Mouse (Mus musculus): ENCODE results near the gene Ebf1.

The Ebf1 gene

DNA sequence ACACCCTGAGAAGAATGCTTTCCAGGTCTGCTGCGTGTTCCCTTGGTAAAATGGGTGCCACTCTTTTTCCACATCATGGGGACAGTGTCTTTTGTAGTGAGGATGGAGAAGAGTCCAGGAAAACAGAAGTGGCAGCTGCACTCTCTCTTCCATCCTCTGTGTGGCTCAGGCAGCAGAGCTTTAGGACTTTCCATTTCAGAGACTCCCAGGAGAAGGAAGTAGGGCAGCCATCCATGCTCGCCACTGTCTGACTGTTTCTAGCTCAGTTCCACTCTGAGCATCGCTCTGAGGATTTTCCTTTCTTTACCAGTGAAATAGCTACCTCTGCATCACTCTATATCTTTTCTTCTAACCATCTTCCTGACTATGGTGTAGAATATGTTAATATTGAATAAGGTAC lies 234.8 kb downstream of the Ebf1 start:
- Histone ChIP-seq H3K27me3 (ENCODE audit: control insufficient read depth, insufficient read depth, low read length, poor library complexity, severe bottlenecking) (no peaks in the 10 kb centered on the region), H3K36me3 (ENCODE audit: control insufficient read depth, insufficient read depth, low read length, poor library complexity, severe bottlenecking) (0 out of 2 replicates have a peak, but pooled peaks cover 5% of the 10 kb centered on the region)

DNA sequence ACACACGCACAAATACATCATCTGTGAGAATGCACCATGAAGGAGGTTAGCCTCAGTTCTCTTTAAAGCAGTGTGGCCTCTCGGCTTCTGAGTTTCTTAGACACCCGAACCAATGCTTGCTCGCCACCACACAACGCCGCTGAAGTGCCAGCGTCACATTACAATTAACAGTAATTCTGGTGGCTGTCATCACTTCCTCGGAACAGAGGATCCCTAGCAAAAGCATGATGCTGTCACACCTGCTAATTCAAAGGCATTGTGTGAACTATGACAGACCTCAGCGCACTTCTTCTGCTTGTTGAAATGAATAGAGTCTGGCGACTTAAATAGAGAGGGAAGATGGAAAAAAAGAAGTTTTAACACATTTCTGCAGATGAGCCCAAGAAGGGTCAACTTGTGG lies 235.8 kb downstream of the Ebf1 start:
- DNase-seq (ENCODE audit: low read depth, low spot score) = no peak
- H3K27me3 ChIP-seq (ENCODE audit: control insufficient read depth, insufficient read depth, low read length, poor library complexity, severe bottlenecking) = no peaks in the 10 kb centered on the region
- H3K36me3 ChIP-seq (ENCODE audit: control insufficient read depth, insufficient read depth, low read length, poor library complexity, severe bottlenecking) = 0 out of 2 replicates have a peak, but pooled peaks cover 5% of the 10 kb centered on the region

More for the DNA sequence above, 234.8 kb downstream of the Ebf1 start:
- DNase-seq (ENCODE audit: low read depth, low spot score) = no peak

DNA sequence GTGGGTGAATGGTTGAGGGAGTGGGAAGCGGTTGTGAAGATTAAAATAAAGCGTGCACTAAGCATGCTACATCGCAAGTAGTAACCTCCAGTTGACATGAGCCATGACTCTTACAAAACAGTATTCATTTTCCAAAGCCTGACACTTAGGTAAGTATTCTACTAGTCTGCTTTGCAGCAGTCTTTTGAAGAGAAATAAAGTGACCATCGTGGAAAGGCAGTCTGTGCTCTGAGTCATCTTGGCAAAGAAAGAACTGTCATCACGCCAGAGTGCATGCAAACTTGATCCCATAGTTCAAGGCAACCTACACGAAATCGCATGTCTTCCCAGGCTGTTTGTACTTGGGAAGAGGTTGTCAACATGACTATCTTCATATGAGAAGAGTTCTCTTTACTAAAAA lies 237.4 kb downstream of the Ebf1 start:
- Histone ChIP-seq H3K36me3 (ENCODE audit: control insufficient read depth, insufficient read depth, low read length, poor library complexity, severe bottlenecking) (0 out of 2 replicates have a peak, but pooled peaks cover 5% of the 10 kb centered on the region), H3K27me3 (ENCODE audit: control insufficient read depth, insufficient read depth, low read length, poor library complexity, severe bottlenecking) (no peaks in the 10 kb centered on the region)
- no peak for DNase-seq (ENCODE audit: low read depth, low spot score)

DNA sequence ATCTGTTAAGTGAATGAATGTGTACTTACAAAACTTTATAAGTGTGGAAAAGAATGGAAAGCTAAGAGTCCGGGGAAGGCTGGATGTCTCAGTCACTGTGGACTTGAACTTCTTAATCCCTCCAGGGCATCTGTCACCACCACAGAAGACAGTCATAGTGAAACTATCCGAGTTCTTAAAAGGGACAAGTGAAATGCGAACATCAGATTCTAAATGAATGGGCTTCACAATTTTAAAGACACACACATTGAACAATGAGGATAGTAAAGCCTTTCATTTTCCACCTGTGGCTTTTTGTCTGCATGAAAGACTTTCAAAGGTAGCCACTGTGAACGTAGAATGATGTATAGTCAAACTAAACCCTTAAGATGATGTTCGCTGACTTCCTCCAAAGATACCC lies 244.0 kb downstream of the Ebf1 start:
- DNase-seq (ENCODE audit: low read depth, low spot score) = no peak
- H3K36me3 ChIP-seq (ENCODE audit: control insufficient read depth, insufficient read depth, low read length, poor library complexity, severe bottlenecking) = peaks cover 3% of the 10 kb centered on the region; the same call in 1 of the 2 replicates
- no peaks in the 10 kb centered on the region for H3K27me3 ChIP-seq (ENCODE audit: control insufficient read depth, insufficient read depth, low read length, poor library complexity, severe bottlenecking)

DNA sequence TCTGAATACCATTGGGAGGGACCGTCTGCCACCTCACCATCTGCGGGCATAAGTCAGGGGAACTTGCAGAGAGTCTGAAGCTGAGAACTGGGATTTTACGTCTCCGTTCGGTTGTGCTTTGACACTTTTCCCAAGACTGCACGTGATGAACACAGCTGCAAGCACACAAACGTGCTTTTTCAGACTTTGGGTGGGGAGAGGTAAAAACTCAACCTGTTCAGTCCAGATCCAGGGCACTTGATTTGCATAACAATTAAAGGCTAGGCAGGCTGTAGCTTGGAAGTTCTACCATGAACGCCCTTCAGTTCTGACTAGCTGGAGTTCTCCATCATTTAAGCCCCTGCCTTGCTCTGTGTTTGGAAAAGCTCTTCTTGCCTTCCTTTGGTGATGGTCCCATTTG lies 246.8 kb downstream of the Ebf1 start:
- Histone ChIP-seq H3K36me3 (ENCODE audit: control insufficient read depth, insufficient read depth, low read length, poor library complexity, severe bottlenecking) (peaks cover 4% of the 10 kb centered on the region; the same call in 1 of the 2 replicates), H3K27me3 (ENCODE audit: control insufficient read depth, insufficient read depth, low read length, poor library complexity, severe bottlenecking) (no peaks in the 10 kb centered on the region)
- DNase-seq (ENCODE audit: low read depth, low spot score) = no peak

DNA sequence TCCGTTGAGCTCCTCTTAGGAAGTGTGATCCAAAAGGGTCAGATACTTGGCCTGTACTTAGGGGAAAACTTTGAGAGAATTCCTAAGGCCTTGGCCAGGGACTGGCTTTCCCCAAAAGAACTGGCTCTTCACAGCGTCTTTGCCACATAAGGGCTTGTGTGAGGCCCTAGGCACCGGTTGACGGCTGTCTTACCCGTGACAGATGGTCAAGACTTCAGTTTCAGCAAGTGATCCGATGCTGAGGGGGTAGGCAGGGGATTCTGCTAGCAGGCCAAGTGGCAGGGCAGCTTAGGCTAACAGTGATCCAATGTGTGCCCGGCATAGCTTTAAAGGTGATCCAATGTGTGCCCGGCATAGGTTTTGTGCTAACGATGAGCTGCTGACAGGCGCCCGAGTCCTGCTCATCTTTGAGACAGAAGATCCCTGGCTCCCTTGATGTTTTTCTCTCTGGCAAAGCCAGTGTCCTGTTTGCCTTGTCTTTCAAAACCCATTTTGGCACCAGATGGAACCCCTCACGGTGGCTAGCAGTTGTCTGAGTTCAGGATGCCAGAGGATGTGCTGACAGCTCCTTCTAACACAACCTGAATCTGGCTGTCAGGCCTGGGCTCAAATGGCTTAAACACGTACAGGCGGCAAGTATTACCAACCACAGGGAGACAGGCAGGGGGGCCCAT lies 249.5 kb downstream of the Ebf1 start:
- peaks cover 6% of the 10 kb centered on the region for H3K36me3 ChIP-seq (ENCODE audit: control insufficient read depth, insufficient read depth, low read length, poor library complexity, severe bottlenecking)
- no peak for DNase-seq (ENCODE audit: low read depth, low spot score)
- no peaks in the 10 kb centered on the region for H3K27me3 ChIP-seq (ENCODE audit: control insufficient read depth, insufficient read depth, low read length, poor library complexity, severe bottlenecking)

DNA sequence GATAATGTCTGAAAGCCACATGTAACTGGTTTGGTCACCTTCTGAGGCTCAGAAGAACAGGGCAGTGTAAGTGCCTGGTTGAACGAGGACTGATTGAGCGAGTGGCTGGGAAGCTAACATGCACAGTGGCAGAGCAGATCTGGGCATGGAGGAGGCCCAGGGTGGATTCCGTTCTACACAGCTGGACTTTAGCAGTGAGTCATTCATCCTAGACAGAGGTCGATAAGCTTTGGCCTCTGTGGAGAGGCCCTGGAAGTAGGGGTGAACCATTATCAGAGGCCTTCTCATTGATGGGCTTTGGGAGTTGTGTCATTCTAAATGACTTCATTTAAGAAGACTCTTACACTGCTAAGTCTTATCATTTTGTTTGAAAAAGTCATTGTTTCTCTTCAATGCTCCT lies 250.3 kb downstream of the Ebf1 start:
- no peak for DNase-seq (ENCODE audit: low read depth, low spot score)
- no peaks in the 10 kb centered on the region for H3K27me3 ChIP-seq (ENCODE audit: control insufficient read depth, insufficient read depth, low read length, poor library complexity, severe bottlenecking)

DNA sequence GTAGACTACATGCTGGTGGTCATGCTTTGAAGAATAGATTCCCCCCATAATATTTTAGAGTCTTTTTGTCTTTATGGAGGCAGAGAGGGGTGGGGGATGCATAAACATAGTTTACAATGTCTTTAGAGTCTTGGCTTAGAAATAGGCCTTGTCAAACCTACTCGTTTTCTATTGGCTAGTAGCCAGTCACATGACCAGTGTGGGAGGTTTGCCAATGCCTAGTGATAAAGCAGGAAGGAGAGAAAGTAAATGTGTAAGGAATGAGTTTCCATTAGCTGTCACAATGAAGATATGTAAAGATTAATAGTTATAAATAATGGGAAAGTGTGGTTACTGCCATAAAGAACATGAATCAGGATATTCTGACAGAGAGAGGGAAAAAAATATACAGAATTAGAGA lies 256.8 kb downstream of the Ebf1 start:
- H3K27me3 ChIP-seq (ENCODE audit: control insufficient read depth, insufficient read depth, low read length, poor library complexity, severe bottlenecking) = no peaks in the 10 kb centered on the region
- no peak for DNase-seq (ENCODE audit: low read depth, low spot score)

More for the DNA sequence above, 250.3 kb downstream of the Ebf1 start:
- peaks cover 11% of the 10 kb centered on the region for H3K36me3 ChIP-seq (ENCODE audit: control insufficient read depth, insufficient read depth, low read length, poor library complexity, severe bottlenecking)

DNA sequence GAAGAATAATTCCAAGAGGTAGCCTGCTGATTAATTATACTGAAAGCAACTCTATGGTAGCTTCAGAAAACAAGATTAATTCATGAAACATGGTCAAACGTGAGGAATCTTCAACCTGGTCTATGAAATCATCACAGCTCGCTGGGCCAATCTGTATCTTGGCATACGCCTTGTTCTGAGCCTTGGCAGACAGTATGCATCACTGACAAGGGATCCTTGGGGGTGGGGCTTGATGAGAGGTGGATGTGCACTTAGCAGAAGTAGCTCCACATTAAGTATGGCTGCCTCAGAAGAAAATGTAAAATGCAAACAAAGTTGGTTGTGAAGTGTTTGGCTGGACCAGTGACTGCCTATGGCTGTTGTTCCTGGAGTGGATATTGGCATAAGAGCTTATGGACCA lies 258.1 kb downstream of the Ebf1 start:
- H3K27me3 ChIP-seq (ENCODE audit: control insufficient read depth, insufficient read depth, low read length, poor library complexity, severe bottlenecking) = no peaks in the 10 kb centered on the region
- peaks cover 9% of the 10 kb centered on the region for H3K36me3 ChIP-seq (ENCODE audit: control insufficient read depth, insufficient read depth, low read length, poor library complexity, severe bottlenecking)
- no peak for DNase-seq (ENCODE audit: low read depth, low spot score)

More for the DNA sequence above, 256.8 kb downstream of the Ebf1 start:
- H3K36me3 ChIP-seq (ENCODE audit: control insufficient read depth, insufficient read depth, low read length, poor library complexity, severe bottlenecking) = peaks cover 14% of the 10 kb centered on the region

DNA sequence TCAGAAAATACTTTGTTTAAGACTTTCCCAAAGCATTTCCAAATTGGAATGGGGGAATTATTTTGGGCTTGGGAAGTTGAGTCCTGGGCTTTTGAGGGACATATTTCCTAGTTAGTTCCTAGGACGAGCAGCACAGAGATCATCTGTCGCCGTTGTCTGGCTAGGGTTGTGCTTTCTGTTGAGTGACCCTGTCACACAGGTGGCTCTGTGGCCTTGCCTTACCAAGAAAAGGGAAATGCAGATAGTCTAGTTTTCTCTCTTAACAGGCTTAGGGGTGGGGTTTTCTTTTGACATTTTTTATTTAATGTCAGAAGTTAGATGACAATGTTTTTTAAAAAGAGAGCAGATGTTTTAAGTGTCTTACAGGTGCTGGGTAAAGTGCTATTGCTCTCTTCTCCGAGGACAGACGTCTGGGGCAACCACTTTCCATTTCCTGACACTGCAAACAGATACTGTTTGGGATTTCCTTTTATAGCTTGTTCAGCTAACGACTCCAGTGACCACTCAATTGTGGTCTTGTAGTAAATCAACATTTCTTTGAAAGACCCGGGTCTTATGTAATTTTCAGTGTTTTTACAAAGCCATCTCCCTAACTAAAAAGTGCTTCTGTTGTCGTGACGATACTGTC lies 264.1 kb downstream of the Ebf1 start:
- DNase-seq (ENCODE audit: low read depth, low spot score) = peak; percentile 49

DNA sequence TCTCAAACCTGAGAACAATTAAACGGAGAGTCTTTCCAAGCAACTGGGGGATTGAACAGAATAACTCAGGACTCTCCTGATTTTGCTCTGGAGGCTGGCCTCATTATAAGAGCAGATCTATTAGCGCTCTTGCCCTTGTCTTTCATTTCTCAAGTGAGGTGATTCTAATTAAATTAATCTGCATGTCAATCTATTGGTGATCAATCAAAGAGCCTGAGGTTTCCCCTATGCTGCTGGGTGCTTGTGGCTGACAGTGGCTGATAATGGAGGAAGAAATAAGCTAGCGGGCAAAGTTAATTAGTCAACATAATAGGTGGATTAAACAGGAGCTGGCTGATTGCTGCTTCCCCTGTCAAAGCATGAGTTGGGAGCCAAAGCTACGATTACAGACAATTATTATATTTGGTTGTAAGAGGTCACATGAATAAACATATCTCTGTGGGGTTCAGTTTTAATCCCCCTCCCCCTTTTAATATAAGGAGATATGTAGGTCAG lies 265.4 kb downstream of the Ebf1 start:
- DNase-seq (ENCODE audit: low read depth, low spot score) = no peak
- Histone ChIP-seq H3K36me3 (ENCODE audit: control insufficient read depth, insufficient read depth, low read length, poor library complexity, severe bottlenecking) (peaks cover 15% of the 10 kb centered on the region), H3K27me3 (ENCODE audit: control insufficient read depth, insufficient read depth, low read length, poor library complexity, severe bottlenecking) (no peaks in the 10 kb centered on the region)

More for the DNA sequence above, 264.1 kb downstream of the Ebf1 start:
- H3K36me3 ChIP-seq (ENCODE audit: control insufficient read depth, insufficient read depth, low read length, poor library complexity, severe bottlenecking) = peaks cover 15% of the 10 kb centered on the region
- H3K27me3 ChIP-seq (ENCODE audit: control insufficient read depth, insufficient read depth, low read length, poor library complexity, severe bottlenecking) = no peaks in the 10 kb centered on the region

DNA sequence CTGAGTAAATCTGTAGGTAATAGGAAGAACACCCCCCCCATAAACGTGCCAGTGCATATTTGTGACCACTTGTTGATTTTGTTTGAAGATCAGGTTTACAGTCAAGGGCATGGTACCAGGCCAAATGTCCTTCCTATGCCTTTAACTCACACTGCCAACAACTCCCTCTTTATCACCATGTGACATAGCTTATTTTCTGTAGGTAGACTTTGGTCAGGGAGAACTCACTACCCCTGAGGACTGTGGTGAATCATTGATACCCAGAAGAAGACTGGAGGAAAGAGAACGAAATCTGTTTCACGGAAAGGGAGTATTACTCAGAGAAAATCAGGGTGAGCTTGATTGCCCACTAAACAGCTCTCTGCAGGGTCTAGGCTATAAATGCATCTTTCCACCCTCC lies 267.2 kb downstream of the Ebf1 start:
- Histone ChIP-seq H3K27me3 (ENCODE audit: control insufficient read depth, insufficient read depth, low read length, poor library complexity, severe bottlenecking) (no peaks in the 10 kb centered on the region), H3K36me3 (ENCODE audit: control insufficient read depth, insufficient read depth, low read length, poor library complexity, severe bottlenecking) (peaks cover 15% of the 10 kb centered on the region)
- no peak for DNase-seq (ENCODE audit: low read depth, low spot score)

DNA sequence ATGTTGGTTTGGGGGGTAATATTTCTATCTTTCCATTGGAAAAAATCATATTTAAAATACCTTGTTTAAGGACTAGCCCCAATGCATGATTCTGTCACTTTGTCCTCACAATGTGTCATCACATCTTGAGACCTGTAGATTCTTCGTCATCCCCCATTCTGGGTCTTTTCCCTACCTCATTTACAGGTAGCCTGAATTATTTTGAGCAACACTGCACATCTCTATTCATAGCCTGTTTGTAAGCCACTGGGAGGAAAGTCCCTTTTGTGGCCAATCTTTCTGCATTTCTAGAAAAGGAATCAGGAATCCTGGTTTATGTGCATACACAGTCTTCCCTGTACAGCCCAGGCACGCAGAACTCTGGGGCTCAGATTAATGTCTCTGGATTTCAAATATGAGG lies 269.8 kb downstream of the Ebf1 start:
- peaks cover 20% of the 10 kb centered on the region for H3K36me3 ChIP-seq (ENCODE audit: control insufficient read depth, insufficient read depth, low read length, poor library complexity, severe bottlenecking)
- no peaks in the 10 kb centered on the region for H3K27me3 ChIP-seq (ENCODE audit: control insufficient read depth, insufficient read depth, low read length, poor library complexity, severe bottlenecking)
- DNase-seq (ENCODE audit: low read depth, low spot score) = no peak

DNA sequence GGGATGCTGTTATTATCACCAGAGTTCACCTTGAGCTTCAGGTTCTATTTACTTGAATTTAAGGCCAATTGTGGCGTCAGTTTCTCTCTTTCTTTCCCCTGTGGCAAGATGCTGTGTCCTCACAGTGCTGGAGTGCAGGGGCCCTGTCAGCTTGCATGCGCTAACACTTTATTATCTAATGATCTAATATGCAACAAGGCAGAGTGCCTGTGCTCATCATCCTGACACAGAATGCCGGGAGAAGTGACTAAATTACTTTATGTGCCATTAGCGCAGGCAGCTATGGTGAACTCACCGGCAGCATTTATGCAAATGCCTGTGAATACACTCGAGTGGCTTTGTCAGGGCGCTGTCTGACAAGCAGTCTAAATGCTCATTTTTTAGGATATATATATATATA lies 270.6 kb downstream of the Ebf1 start:
- H3K27me3 ChIP-seq (ENCODE audit: control insufficient read depth, insufficient read depth, low read length, poor library complexity, severe bottlenecking) = no peaks in the 10 kb centered on the region
- H3K36me3 ChIP-seq (ENCODE audit: control insufficient read depth, insufficient read depth, low read length, poor library complexity, severe bottlenecking) = peaks cover 18% of the 10 kb centered on the region
- DNase-seq (ENCODE audit: low read depth, low spot score) = peak; percentile 15

DNA sequence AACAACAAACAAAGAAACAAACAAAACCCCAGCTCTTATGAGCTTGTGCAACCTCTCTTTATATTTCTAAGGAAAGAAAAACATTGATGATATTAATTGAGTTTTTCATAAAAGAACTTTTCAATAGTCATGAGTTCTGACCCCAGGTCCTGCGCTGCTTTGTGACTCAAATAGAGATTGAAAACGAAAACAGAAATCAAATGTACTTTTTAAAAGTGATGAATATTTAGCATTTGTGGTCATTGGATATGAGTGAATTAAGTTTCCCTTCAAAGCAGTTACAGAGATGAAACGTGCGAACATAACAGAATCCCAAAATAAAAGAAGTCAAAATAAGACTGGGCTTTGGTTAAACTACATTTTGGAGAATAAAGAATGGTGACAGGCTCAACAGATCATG lies 271.3 kb downstream of the Ebf1 start:
- Histone ChIP-seq H3K27me3 (ENCODE audit: control insufficient read depth, insufficient read depth, low read length, poor library complexity, severe bottlenecking) (no peaks in the 10 kb centered on the region), H3K36me3 (ENCODE audit: control insufficient read depth, insufficient read depth, low read length, poor library complexity, severe bottlenecking) (peaks cover 18% of the 10 kb centered on the region)
- no peak for DNase-seq (ENCODE audit: low read depth, low spot score)

Data from splenic B cell, adult 2 months (primary cell).